Mouse (Mus musculus): ENCODE results near the gene Eif3l.

Eif3l gene

GRCm38 (mm10) chr15:79050160-79050845 lies 24.7 kb upstream of the Eif3l start:
- no peak for DNase-seq (ENCODE audit: low spot score in 2 of 2)

GRCm38 (mm10) chr15:79050964-79051363 lies 24.0 kb upstream of the Eif3l start:
- DNase-seq (ENCODE audit: low spot score in 2 of 2), result no peak

- peak in 1 of 2 experiments; percentile 28 for DNase-seq (ENCODE audit: low spot score in 2 of 2)
Measured at GRCm38 (mm10) chr15:79051461-79052360, 23.3 kb upstream of the Eif3l start.

- DNase-seq (ENCODE audit: low spot score in 2 of 2), result no peak
Measured at GRCm38 (mm10) chr15:79052366-79052765, 22.6 kb upstream of the Eif3l start.

- no peak for DNase-seq (ENCODE audit: low spot score in 2 of 2)
Measured at GRCm38 (mm10) chr15:79056601-79057000, 18.4 kb upstream of the Eif3l start.

GRCm38 (mm10) chr15:79057850-79058249 lies 17.1 kb upstream of the Eif3l start:
- DNase-seq (ENCODE audit: low spot score in 2 of 2), result no peak

- no peak for DNase-seq (ENCODE audit: low spot score in 2 of 2)
Measured at GRCm38 (mm10) chr15:79060887-79061565, 14.0 kb upstream of the Eif3l start.

GRCm38 (mm10) chr15:79062376-79063159 lies 12.4 kb upstream of the Eif3l start, which contains the start of gene Ankrd54:
Ankrd54 (minus strand) TSS chr15:79062893.
- DNase-seq (ENCODE audit: low spot score in 2 of 2), result peak; percentile 91 to 96

- DNase-seq (ENCODE audit: low spot score in 2 of 2), result no peak
Measured at GRCm38 (mm10) chr15:79063160-79063740, 11.7 kb upstream of the Eif3l start.

GRCm38 (mm10) chr15:79065086-79065770 lies 9.8 kb upstream of the Eif3l start:
- no peak for DNase-seq (ENCODE audit: low spot score in 2 of 2)

GRCm38 (mm10) chr15:79066276-79066675 lies 8.7 kb upstream of the Eif3l start:
- no peak for DNase-seq (ENCODE audit: low spot score in 2 of 2)

GRCm38 (mm10) chr15:79067631-79068030 lies 7.3 kb upstream of the Eif3l start:
- DNase-seq (ENCODE audit: low spot score in 2 of 2), result no peak

- no peak for DNase-seq (ENCODE audit: low spot score in 2 of 2)
Measured at GRCm38 (mm10) chr15:79068416-79068815, 6.6 kb upstream of the Eif3l start.

GRCm38 (mm10) chr15:79071117-79072039 lies 3.6 kb upstream of the Eif3l start:
- DNase-seq (ENCODE audit: low spot score in 2 of 2), result peak; percentile 26 to 33

GRCm38 (mm10) chr15:79073752-79074151 lies 1.2 kb upstream of the Eif3l start:
- no peak for DNase-seq (ENCODE audit: low spot score in 2 of 2)

GRCm38 (mm10) chr15:79074446-79074845 lies 533 bp upstream of the Eif3l start:
- no peak for DNase-seq (ENCODE audit: low spot score in 2 of 2)

GRCm38 (mm10) chr15:79075658-79076365 lies 833 bp downstream of the Eif3l start:
- no peak for DNase-seq (ENCODE audit: low spot score in 2 of 2)

GRCm38 (mm10) chr15:79079567-79079966 lies 4.6 kb downstream of the Eif3l start:
- DNase-seq (ENCODE audit: low spot score in 2 of 2), result no peak

GRCm38 (mm10) chr15:79092284-79092683 lies 17.3 kb downstream of the Eif3l start:
- no peak for DNase-seq (ENCODE audit: low spot score in 2 of 2)
